Mouse (Mus musculus): ENCODE data around the gene Dpm3. TPM values are rescaled to one million over a fixed set of nuclear protein-coding genes. Genes with fewer than 3 reads are reported as not detected.

Dpm3 gene
- total RNA-seq, 2 experiments from 2014 or later: 54.0 to 59.7 TPM

GRCm38 (mm10) chr3:89260211-89260610, 1.1 kb downstream of the Dpm3 start:
- DNase-seq: no peak
- intact Hi-C loops (cut with DNase I): no loop called here

GRCm38 (mm10) chr3:89262417-89262816, 3.3 kb downstream of the Dpm3 start:
- intact Hi-C loops (cut with DNase I): no loop called here
- DNase-seq: no peak

- peak; percentile 72 for DNase-seq
- intact Hi-C loops (cut with DNase I): no loop called here
These were observed 7.3 kb downstream of the Dpm3 start for GRCm38 (mm10) chr3:89266439-89266893.

GRCm38 (mm10) chr3:89268916-89269315, 9.8 kb downstream of the Dpm3 start:
- no peak for DNase-seq
- intact Hi-C loops (cut with DNase I): no loop called here

- DNase-seq: peak; percentile 86
- intact Hi-C loops (cut with DNase I): no loop called here
These were observed 11.0 kb downstream of the Dpm3 start, which contains the start of gene Slc50a1 for GRCm38 (mm10) chr3:89270051-89270755. Gene Slc50a1, minus strand, starts transcription at chr3:89270570.

GRCm38 (mm10) chr3:89270891-89271290, 11.7 kb downstream of the Dpm3 start:
- peak; percentile 53 for DNase-seq
- intact Hi-C loops (cut with DNase I): no loop called here

GRCm38 (mm10) chr3:89271760-89272159, 12.6 kb downstream of the Dpm3 start:
- DNase-seq: peak; percentile 47
- intact Hi-C loops (cut with DNase I): no loop called here

- intact Hi-C loops (cut with DNase I): no loop called here
- DNase-seq: no peak
These were observed 16.9 kb downstream of the Dpm3 start for GRCm38 (mm10) chr3:89276061-89276460.

GRCm38 (mm10) chr3:89277281-89278021, 18.3 kb downstream of the Dpm3 start:
- no peak for DNase-seq
- intact Hi-C loops (cut with DNase I): no loop called here

GRCm38 (mm10) chr3:89278107-89278506, 18.9 kb downstream of the Dpm3 start:
- no peak for DNase-seq

GRCm38 (mm10) chr3:89278643-89279042, 19.5 kb downstream of the Dpm3 start:
- intact Hi-C loops (cut with DNase I): no loop called here

More at GRCm38 (mm10) chr3:89278107-89278506, 18.9 kb downstream of the Dpm3 start:
- intact Hi-C loops (cut with DNase I): no loop called here

GRCm38 (mm10) chr3:89279153-89279890, 20.2 kb downstream of the Dpm3 start:
- intact Hi-C loops (cut with DNase I): no loop called here
- DNase-seq: peak; percentile 84

More at GRCm38 (mm10) chr3:89278643-89279042, 19.5 kb downstream of the Dpm3 start:
- no peak for DNase-seq

GRCm38 (mm10) chr3:89280050-89280605, 21.0 kb downstream of the Dpm3 start:
- no peak for DNase-seq
- intact Hi-C loops (cut with DNase I): loop anchor here (5.0 kb wide), 1 partner anchor 33 kb away; the partner anchor contains the start of genes Krtcap2 and Trim46

GRCm38 (mm10) chr3:89280606-89281511, 21.7 kb downstream of the Dpm3 start, which contains the start of gene Efna1:
Gene Efna1, minus strand, starts transcription at chr3:89281142.
- intact Hi-C loops (cut with DNase I): loop anchor here (5.0 kb wide), 1 partner anchor 34 kb away; the partner anchor contains the start of genes Krtcap2 and Trim46
- peak; percentile 55 for DNase-seq

GRCm38 (mm10) chr3:89281579-89282290, 22.6 kb downstream of the Dpm3 start:
- intact Hi-C loops (cut with DNase I): loop anchor here (5.0 kb wide), 1 partner anchor 34 kb away; the partner anchor contains the start of genes Krtcap2 and Trim46
- peak; percentile 86 for DNase-seq

GRCm38 (mm10) chr3:89282291-89282643, 23.1 kb downstream of the Dpm3 start:
- no peak for DNase-seq
- intact Hi-C loops (cut with DNase I): loop anchor here (5.0 kb wide), 1 partner anchor 35 kb away; the partner anchor contains the start of genes Krtcap2 and Trim46

- intact Hi-C loops (cut with DNase I): loop anchor here (5.0 kb wide), 1 partner anchor 37 kb away; the partner anchor contains the start of genes Krtcap2 and Trim46
- DNase-seq: no peak
These were observed 25.1 kb downstream of the Dpm3 start for GRCm38 (mm10) chr3:89284261-89284660.

- no peak for DNase-seq
- intact Hi-C loops (cut with DNase I): no loop called here
These were observed 26.4 kb downstream of the Dpm3 start for GRCm38 (mm10) chr3:89285526-89285925.

- no peak for DNase-seq
- intact Hi-C loops (cut with DNase I): no loop called here
These were observed 28.1 kb downstream of the Dpm3 start for GRCm38 (mm10) chr3:89287286-89287685.
